In the genomic region with DNA sequence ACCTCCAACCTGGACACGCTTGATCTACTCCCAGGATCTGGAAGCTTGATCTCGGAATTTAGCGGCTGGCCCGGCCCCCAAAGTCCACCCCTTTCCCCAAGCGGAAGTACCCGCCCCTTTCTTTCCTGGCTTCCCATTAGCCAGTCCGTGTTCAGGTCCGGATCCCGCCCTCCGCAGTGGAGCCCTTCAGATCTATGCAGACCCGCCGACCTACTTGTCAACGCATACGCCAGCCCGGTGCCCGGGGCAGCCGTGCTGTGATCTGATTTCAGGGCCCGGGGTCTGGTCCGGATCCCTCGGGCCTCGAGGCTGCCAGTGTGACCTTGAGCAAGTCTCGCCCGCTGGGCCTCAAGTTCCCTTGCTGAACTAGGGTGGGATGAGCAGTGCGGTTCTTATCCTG, we compare ENCODE assay signal across 8 mouse cellular contexts. TPM values are rescaled to one million over a fixed set of nuclear protein-coding genes. Genes with fewer than 3 reads are reported as not detected.
DNase-seq lines count a peak whose midpoint lies in the region; ATAC-seq and TF ChIP-seq lines count a peak whose summit lies in the region.

A gene (minus strand): TSS at position 112 of the 400 bp plus-strand sequence.
A gene (plus strand): TSS at position 126 of the 400 bp plus-strand sequence.

- ATAC-seq in frontal cortex, adult (ENCODE audit: low TSS enrichment), result peak; percentile 62
- peak; percentile 47 to 56; a peak in 3 of 4 replicates for ATAC-seq in hematopoietic stem cell, adult 5-6 weeks (replicated peaks in 1 of 2; ENCODE audit: insufficient read depth in 1 of 2, low FRiP score in 2 of 2, low TSS enrichment in 1 of 2, low read depth in 1 of 2, poor library complexity in 2 of 2, severe bottlenecking in 2 of 2)

- TF ChIP-seq CTCF in cerebellum, adult 2 months (IDR thresholded peaks at IDR 0.05; ENCODE audit: borderline replicate concordance, insufficient read depth, low read depth, low read length), result no peak

- H3K4me1 ChIP-seq in cerebellum, adult 2 months (ENCODE audit: control insufficient read depth, insufficient read depth, low read length), result peaks cover 12% of the 10 kb centered on the region

- no peaks in the 10 kb centered on the region for H3K27me3 ChIP-seq in cerebellum, adult 2 months (ENCODE audit: control insufficient read depth, insufficient read depth, low read length)

- H3K4me3 ChIP-seq in cerebellum, adult 2 months (replicated peaks; ENCODE audit: insufficient read depth, low read depth, low read length), result peak within 1 kb of the TSS; percentile 72

- WGBS in cerebellum, adult 2 months, result 1% methylated on average over 24 of the region's 24 CpGs

- TF ChIP-seq POLR2A in cerebellum, adult 2 months (IDR thresholded peaks at IDR 0.05; ENCODE audit: borderline replicate concordance, insufficient read depth, low read length), result peak; percentile 87

- peak; percentile 80 for DNase-seq in MN1 (ENCODE audit: low spot score)
- peak; percentile 89 to 92 for DNase-seq in cerebellum, adult 2 months
- peak; percentile 73 to 80 for DNase-seq in layer of hippocampus, postnatal 10 days (ENCODE audit: low spot score in 2 of 2)
- DNase-seq in lung, postnatal 25 days (ENCODE audit: low spot score), result peak; percentile 93
- peak; percentile 88 for DNase-seq in retina, embryonic 14.5 days (ENCODE audit: low spot score)
- peak; percentile 76 for DNase-seq in urinary bladder, adult 2 months (ENCODE audit: low spot score)

- peak within 1 kb of the TSS; percentile 41 for H3K27ac ChIP-seq in cerebellum, adult 2 months (ENCODE audit: insufficient read depth, low read length)

RNA-seq across cellular contexts. Expression of the first gene that starts in this region (rescaled TPM):
- polyA plus RNA-seq in cerebellum, adult 2 months (2012; rRNA removed), result 40.4 and 43.5 TPM in 2 replicates
- 8.5 and 9.9 TPM in 2 replicates for total RNA-seq in hematopoietic stem cell, adult 5-6 weeks (2017)
- total RNA-seq in layer of hippocampus, postnatal 10 days (2021), result 10 to 100 TPM; 10.2 to 11.3 TPM
- polyA plus RNA-seq in urinary bladder, adult 2 months (2012; rRNA removed), result 32.6 and 37.4 TPM in 2 replicates

RNA-seq across cellular contexts. Expression of the second gene that starts in this region (rescaled TPM):
- polyA plus RNA-seq in cerebellum, adult 2 months (2012; rRNA removed), result 29.6 and 31.3 TPM in 2 replicates
- total RNA-seq in hematopoietic stem cell, adult 5-6 weeks (2017), result 1.6 and 2.2 TPM in 2 replicates
- total RNA-seq in layer of hippocampus, postnatal 10 days (2021), result 10 to 100 TPM; 16.9 to 18.2 TPM
- polyA plus RNA-seq in urinary bladder, adult 2 months (2012; rRNA removed), result 22.9 and 28.4 TPM in 2 replicates

Comparison
In these comparisons a context has a peak if more than half of its experiments do, and no peak if none do; other contexts are left out.
1. Peak in every context shown above with its lines: DNase-seq, ATAC-seq, H3K4me3 ChIP-seq and H3K27ac ChIP-seq.